Mouse (Mus musculus) bone marrow, adult 2 months (tissue): ENCODE data around the gene Txndc12.

Source experiments
- CTCF ChIP-seq: fragments of 200-500 bp; IDR thresholded peaks from 2 replicates; pipeline ENCODE4 v1.5.1; 2011; ENCODE audit warnings: low read length, control low read depth; ENCODE audit not compliant: control insufficient read depth, insufficient read depth
- POLR2A ChIP-seq: fragments of 200-500 bp; IDR thresholded peaks from 2 replicates; pipeline ENCODE4 v1.6.1; 2011; ENCODE audit warnings: low read depth, mild to moderate bottlenecking, control low read depth, low read length, borderline replicate concordance; ENCODE audit not compliant: control insufficient read depth

- no peak for TF ChIP-seq CTCF
- no peak for TF ChIP-seq POLR2A
Measured at GRCm38 (mm10) chr4:108845824-108846569, 11.6 kb downstream of the Txndc12 start.
